Mouse (Mus musculus) kidney, postnatal 36 days (tissue): ENCODE measurements at regions not wholly inside any gene's neighbourhood (a gene's known extent, or its start where the extent isn't known, plus 50 kb on each side); places are given as distances from the start of the nearest gene placed in this dataset.

Source experiments
- DNase-seq, 2 experiments: peaks; one replicate each; pipeline ENCODE4 v3.0.0; 2021 to 2022; ENCODE audit warnings: mixed read lengths in 2 of 2

DNA sequence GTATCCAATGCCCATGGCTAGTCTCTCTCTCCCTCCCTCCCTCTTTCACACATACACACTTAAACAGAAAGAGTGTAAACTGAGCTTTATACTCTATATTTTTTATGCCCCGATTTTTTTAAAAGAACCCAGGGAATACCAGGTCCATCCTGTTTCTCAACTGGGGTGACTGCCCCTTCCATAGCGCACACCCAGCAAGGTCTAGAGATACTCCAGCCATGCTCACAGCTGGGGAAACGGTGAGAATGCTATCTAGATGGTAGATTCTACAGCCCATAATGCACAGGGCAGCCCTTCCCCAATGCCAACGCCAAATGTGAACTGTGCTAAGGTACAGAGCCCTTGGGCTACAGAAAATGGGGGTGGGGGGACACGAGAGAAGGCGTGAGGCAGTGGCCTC lies 51.2 kb upstream of the Tln2 start:
- DNase-seq = no peak

DNA sequence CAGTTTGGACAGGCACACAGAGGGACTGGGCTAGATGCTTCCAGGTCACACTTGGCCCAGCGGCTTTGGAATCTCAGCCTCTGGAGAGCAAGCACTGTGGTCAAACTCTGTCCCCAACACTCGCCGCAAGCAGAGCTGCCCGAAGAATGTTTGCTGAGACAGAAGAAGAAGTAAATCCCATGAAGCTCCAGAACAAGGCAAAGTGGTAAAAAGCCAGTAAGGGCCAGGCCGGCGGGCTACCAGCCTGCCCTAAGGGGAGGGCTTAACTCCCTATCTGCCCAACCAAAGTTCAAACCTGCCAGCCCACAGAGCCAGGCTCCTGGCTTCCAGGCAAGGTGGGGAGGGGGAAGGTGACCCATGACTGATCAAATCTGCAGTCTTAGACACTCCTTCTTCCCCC lies 52.2 kb upstream of the Tln2 start:
- peak; percentile 50 to 60 for DNase-seq

DNA sequence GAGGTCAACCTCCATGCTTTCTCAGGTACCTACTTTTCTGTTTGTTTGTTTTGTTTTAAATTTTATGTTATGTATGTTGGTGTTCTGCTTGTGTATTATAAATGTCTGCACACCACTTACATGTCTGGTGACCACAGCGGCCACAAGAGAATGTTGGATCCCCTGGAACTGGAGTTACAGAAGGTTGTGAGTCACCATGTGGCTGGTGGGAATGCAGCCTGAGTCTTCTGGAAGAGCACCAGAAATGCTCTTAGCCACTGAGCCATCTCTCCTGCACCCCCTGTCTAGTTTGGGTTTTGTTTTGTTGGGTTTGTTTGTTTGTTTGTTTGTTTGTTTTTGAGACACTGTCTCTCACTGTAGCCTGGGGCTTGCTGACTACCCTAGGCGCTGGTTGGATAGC lies 52.6 kb upstream of the Tln2 start:
- DNase-seq = no peak

DNA sequence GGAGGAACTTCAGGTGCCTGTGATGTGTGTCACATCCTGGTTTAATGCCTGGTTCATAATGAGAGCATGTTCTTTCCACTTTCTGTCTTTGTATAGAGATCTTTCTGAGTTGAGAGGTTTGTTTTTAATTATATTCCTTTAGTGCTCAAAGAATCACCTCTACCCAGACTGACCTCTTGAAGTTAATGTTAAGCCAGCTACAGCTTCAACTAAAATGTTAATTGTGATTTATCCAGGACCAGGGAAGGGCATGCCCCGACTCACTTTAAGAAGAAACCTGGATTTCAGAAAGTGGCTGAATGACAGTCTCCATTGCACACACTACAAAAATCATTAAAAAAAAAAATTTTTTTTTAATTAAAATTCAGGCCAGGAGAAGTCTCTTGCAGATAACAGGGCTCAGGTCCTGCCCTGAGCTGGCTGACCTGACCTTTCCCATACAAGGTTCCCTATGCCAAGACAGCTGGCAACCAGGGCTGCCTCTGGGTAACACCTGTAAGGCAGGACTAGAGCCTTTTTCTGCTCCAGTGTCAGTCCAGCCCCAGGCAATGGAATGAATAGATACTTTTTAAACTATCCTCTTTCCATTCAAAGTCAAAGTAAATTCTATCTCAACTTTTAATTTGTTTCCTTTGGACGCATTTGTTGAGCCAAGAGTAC lies 54.7 kb upstream of the Tln2 start:
- DNase-seq = peak; percentile 40 to 53

DNA sequence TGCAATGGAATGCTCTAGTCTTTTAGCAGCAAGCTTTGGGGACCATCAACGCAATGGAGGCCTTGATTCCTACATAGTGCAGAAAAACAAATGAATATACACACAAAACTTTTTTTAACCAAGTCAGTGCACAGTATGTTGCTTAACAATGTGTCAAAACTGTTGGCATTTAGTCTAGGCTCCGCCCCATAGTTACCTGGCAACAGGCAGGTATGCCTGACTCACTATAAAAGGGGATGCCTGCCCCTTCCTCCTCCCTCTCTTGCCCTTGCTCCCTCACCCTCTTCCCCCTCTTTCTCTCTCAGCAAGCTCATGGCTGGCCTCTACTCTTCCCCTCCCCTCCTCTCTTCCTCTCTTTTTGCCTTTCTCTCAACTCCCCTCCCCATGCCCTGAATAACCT lies 56.7 kb upstream of the Tln2 start:
- DNase-seq = peak; percentile 43 to 51

DNA sequence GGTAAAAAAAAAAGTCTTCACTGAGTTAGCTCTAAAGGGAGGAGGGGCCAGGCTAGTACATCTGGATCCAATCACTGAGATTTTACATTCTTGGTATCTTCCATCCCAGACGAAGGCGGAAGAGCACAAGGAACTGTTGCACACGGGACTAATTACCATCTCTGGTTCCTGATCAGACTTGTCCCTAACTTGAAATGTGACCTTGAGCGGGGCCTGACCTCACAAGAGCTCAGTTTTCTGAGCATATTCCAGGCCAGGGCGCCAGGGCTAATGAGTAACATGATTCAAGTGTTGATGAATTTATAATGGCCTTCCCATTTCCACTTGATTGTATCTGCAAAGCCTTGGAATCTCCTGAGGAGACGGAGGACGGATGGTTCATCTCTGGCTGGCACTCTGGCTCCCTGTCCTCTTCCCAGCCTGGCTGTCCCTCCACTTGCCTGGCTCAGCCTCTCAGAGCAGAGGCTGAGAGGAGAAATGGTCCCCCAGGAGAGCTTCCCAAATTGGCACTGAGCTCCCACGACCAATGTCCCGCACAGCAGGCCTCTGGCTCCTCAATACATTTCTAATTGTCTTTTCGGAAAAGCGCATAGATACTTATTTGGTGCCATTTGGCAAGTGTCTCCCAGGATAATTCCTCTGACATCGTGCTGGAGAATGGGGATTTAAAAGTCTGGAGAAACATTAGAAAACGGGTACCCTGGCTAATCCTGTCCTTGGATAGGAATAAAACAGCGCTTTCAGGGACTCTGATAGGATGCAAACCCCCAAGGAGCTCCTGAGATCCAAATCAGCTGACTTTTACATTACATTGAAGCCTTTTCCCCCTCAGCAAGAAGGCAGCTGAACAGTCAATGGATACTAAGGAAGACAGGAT lies 58.1 kb upstream of the Tln2 start:
- peak; percentile 80 to 86 for DNase-seq

DNA sequence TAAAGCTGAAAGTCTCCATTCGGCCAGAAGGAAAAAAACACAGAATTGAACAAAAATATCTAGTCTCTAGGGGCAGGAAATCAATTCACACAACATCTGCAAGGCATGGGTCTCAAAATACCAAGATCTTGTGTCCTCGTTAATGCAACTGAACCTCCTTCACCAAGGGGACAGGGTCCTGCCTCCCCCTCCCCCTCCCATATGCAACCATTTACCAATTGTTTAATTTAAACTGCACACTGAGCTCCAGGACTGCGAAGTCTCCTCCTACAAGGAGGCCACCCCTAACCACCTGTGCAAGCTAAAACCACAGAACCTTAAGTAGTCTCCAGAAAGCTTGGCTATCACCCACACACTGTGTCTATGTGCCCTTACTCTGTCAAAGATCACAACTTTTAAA lies 61.4 kb upstream of the Tln2 start:
- DNase-seq = no peak

DNA sequence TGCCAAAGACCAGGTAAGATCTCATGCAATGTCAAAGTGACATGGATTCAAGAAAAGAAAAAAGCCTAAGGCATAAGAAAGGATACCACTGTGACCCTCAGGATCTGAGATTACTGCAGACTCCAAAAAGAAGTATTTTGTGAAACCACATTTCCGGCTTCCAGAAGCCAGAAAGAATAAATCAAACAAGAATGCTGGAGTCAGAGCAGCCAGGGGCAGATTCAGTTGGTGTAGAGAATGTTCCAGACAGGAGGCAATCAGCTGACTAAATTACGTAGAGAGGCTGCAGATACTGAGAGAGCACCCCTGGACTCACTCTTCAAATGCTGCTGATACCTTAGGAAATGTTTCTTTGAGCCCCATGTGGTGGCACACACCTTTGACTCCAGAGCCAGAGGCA lies 67.7 kb upstream of the Tln2 start:
- DNase-seq = peak in 1 of 2 experiments; percentile 57

DNA sequence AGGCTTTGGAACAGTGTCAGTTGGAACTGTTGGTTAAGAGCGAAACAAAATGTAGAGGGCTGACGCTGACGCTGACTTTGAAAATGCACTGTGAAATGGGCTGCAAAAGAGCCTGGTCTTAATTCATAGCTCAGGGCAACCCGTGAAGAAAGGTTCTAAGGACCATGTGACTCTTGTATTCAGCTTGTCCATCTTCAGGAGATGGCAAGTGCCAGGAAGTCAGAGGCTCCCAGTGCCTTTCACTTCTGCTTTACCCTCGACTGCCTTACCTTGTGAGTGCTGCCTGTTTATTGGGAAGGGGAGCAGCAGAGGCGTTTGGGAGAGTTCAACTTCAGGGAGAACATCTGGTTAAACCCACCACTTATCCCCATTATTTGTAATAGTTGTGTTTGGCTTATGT lies 70.1 kb upstream of the Tln2 start:
- no peak for DNase-seq

DNA sequence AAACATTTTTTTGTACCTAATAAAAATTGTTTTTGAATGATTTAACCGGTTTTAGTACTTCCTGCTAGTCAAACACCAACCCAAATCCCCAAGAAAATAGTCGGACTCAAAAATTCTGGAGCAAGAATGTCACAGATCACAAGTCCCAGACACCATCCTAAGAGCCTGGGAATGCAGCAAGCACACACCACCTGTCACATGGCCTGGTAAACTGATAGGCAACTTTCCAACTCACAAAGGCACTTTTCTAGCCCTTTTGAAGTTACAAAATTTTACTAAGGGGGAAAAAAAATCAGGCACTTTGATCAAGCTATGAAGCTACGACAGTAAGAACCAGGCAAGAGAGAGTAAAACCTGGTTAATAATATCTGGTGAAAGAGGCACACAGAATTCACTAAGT lies 70.7 kb upstream of the Tln2 start:
- DNase-seq = no peak

DNA sequence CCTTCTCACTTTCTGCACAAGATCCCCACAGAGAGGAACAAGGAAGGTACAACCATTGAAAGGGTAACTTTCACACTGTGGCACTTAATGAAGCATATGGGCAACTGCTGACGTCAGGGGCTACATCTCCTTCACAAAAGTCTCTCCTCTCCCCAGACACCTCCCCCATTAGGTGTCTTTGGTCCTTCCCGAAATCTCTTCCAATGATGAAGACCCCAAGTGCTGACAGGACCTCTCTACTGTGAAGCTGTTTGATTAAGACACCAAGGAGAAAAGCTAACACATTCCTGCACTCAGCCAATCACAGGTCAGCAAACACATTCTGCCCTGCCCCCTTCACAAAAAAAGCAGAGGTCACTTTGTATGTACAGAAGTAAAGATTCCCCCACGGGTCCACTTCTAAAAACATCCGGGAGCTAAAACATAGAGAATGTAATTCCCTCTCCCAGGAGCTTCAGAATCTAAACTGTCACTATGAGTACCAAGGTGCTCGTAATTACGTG lies 72.3 kb upstream of the Tln2 start:
- DNase-seq = no peak

DNA sequence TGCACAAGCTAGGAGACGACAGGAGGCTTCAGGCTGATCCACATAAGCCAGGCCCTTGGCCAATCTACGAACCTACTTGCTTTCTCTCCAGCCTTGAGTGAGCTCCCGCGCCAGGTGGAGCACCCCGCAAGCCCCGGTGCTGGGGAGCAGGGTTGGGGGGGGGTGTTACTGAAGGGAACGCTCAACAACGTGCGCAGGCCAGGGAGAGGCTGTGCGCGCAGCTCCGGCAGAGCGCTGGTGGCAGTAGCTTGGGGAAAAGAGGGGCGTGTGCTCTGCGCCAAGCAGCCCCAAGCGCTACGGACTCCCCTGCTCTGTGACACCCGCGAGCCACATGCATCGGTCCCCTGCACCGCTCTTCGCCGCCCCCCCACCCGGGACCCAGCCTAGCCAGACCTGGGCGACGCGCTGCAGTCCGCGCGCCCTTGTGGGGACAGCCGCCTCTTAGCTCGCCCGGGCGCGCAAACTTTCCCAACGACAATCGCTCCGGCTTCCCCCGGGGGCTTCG lies 73.1 kb upstream of the Tln2 start:
- peak in 1 of 2 experiments; percentile 59 for DNase-seq

DNA sequence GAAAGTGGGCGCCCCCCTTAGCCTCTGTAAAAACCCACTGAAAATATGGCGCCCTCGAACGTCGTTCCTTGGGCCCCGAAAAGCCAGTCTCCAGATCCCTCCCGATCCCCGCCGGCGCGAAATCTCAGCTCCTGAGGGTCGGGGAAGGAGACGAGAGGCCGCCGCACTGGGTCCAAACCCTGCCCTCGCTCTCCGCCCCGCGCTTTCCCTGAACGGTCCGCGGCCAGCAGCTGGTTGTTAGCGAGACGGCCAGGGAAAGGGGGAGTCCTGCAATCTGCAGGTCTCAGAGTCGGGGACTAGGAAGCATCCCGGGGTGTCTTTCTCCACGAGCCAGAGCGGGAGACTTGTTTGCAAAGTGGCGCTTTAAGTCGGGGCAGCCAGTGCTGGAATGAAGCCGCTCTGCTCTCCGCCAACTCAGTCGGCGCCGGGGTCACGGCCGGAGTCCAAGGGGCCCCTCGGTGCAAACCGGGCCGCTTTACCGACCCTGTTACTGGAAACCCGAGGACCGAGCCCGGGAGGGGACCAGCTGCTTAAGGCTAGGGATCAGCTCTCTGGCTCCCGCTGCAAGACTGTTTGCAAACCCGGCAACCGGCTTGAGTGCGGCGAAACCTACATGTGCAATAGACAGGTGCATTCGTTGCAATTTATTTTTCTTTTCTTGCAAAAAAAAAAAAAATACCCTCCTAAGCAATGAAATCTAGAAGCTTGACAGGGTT lies 73.7 kb upstream of the Tln2 start:
- DNase-seq = peak; percentile 36 to 68

DNA sequence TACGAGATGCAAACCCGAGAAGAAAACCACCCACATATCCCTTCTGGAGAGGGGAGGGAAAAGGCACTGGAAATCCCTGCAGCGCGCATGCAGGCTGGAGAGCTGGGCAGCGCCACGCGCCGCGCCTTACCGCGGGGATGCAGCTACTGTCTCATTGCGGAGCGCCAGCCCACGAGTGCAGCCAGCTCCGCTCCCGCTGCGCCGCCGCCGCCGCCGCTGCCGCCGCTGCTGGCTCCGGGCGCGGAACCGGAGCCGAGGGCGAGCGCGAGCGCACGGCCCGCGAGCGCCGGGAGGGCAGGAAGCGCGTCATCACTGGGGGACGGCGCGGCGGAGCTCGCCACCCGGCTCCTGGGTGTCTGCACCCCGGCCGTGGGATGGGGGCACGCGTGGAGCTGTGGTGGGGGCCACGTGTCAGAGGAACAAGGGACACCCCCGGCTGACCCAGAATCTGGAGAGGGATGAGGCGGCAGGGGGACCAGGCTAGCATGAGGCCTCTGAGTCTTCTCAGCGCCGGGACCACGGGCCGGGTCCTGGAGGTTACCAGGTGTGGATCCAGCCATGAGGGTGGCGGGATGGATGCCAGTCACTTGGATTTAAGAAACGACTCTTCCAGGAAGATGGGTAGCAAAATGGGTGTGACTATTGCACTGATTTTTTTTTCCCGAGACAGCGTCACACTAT lies 74.4 kb upstream of the Tln2 start:
- peak; percentile 49 to 83 for DNase-seq

DNA sequence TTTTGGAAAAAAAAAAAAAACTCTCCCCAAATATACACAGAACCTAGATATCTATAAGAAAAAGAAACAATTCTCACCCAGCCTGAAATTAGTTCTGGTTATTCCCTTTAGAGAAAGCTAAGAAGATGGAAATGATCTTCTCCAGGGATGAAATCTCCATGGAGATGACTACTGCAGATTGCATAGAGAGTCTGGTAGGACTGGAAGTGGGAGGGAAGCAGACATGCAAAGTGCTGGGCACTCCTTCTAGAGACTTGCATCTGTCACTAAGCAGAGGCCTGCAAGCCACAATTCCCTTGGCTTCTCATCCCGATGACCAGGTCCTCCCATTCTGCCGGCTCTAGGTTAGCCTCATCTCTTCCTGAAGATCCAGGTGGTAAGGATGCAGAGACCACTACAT lies 87.3 kb upstream of the Tln2 start:
- no peak for DNase-seq

DNA sequence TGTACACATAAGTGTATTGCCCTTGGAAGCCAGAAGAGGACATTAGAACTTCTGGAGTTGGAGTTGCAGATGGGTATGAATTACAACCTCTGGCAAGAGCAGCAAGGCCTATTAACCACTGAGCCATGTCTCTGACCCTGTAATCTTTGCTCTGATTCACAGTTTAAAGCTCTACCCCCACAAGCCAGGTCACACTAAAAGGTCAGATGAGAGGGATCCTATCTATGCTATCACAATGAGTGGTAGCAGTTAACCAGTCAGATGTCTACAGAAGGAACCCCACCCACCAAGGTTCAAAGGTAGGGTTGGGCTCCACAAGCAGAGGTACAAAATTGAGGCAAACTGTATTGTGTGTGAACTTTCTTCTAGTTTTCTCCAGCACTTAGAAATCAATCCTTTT lies 94.5 kb upstream of the C2cd4b start:
- no peak for DNase-seq

DNA sequence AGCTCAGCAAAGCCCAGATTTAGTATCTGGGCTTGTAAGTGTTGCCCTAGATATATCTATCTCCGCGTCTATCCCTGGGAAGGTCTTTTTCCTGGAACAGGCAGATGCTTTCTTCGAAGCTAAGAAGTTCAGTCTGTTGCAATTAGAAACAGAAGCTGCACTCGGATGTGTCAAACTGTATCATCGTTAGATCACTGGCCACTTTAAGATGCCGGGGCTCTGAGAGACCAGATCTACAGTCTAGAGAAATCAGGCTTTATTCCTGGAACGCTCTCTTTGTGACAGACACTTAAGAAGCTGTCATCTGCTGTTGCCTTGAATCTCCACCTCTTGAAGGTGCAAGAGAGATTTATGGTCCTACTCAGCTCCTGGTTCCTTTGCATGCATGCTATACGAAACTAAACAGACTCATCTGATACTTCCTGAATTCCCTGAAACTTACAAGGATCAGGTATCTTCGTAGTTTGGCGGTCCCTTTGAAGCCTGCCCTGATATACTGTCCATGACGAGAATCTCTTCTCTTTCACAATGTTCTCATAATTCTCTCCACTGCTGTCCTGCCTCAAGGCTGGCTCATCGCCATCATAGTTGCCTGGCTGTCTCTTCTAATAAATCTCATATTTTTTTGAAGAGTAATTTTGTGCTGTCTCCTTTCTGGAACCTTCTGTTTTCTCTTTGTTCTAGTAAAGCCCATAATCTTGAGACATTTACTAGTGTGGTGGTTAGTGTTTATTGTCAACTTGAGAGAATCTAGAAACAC lies 88.8 kb upstream of the C2cd4b start:
- no peak for DNase-seq

DNA sequence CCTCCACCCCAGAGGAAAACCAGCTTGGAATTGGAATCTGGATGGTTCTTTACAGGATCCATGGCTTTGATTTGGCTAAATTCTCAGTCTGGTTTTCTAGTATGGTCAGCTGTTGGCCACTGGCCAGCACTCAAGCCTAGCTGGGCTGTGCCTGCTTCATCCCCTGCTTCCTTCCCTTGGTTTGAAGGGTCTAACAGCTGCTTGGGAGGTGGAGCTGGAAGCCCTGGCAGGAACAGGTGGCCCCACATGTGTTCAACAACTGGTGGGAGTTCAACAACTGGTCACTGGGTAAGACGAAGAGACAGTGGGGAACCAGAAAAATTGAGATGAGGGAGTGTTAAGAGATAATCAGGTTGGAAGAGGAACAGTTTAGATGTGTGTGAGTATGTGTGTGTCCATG lies 82.3 kb upstream of the C2cd4b start:
- peak in 1 of 2 experiments; percentile 4 for DNase-seq

DNA sequence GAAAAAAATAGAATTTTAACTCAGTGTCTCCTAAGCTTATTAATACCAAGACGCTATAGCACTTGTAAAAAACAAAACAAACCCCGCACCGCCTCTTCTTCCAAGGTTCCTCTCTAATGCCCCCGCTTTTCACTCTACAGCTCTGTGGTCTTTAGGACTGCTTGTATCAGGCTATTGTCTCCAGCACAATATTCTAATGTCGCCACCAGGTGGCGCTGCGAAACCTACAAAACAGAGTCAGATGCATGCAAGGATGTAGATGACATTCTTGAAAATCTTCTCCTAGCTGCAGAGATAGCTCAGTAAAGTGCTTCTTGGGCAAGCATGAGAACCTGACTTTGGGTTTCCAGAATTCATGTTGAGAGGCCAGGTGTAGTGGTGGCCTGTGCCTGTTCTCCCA lies 75.9 kb upstream of the C2cd4b start:
- DNase-seq = peak; percentile 32 to 78

DNA sequence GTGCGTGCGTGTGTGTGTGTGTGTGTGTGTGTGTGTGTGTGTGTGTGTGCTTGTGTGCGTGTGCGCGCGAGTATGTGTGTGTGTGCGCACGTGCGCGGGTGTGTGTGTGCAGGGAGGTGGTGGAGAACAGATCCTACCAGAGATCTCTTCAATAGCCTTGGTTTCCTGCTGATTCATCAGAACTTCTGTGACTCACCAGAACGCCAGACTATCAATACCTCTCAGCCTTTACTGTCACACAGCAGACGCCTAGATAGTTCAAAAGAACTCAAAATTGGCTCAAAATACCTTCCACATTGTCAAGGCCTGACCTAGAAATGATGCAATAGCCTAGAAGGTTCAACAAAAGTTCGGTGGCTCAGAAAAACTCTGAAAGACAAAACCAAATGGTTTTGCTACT lies 66.8 kb upstream of the C2cd4b start:
- no peak for DNase-seq

DNA sequence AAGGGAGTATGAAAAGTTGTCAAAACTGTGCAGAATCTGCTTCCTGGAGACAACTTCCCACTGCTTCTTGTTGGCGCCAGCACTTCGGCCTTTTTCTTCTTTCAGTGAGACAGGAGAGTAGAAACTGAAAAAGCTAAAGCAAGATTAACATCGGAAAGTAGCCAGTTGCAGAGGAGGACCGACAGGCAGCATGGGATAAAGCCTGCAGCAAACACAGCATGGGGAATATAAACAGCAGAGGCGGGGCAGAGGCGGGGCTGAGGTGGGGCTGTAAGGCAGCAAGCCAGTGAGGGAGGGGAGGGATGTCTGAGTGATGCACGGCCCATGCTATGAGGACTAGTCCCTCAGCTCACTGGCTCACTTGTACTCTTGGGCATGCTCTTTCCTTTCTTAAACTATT lies 65.5 kb upstream of the C2cd4b start:
- DNase-seq = peak; percentile 13 to 39

DNA sequence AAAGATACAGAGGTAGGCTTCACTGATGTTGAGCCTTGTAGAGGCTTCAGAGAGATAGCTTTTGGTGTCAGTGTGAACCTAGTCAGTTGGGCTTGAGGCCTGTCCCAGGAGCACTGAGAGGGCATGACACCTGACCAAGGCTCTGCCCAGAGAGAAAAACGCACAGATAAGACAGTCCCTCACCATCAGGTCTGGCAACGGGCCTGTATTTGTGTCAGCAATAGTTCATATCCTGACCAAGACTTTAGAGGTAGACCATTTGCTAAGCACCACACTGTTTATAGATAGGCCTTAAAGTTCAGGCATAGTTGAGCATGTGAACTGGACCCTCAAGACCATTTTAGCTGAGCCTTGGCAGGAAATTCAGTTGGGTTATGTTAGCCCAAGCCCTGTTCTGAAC lies 60.4 kb upstream of the C2cd4b start:
- DNase-seq = no peak
